Mouse (Mus musculus) left cerebral cortex, postnatal 25 days (tissue): ENCODE measurements around the gene Rars. TPM values are rescaled to one million over a fixed set of nuclear protein-coding genes. Genes with fewer than 3 reads are reported as not detected.
A peak's percentile ranks its signal among the peaks of the same experiment; 100 is the strongest.

Experiments used
- DNase-seq, 2 experiments: peaks; one replicate each; pipeline ENCODE4 v3.0.0; 2022; ENCODE audit warnings: low spot score in 2 of 2, mixed read lengths in 1 of 2
- intact Hi-C: fragments of 180-260 bp; cut with DNase I; formaldehyde crosslinking; loops from one replicate; pipeline ENCODE4 v1.15.1; 2025
- microRNA-seq, 2 experiments: library from miRNA; unstranded; fragments of <30 nt; microRNA quantifications; one replicate each; pipeline ENCODE4 v1.2.0; 2022
- total RNA-seq, 2 experiments: library from RNA; stranded (reverse); gene quantifications; 2 replicates each; pipeline ENCODE4 v1.2.3; 2021

Gene Rars
- total RNA-seq, 2 experiments from 2014 or later = 44.3 to 45.0 TPM

GRCm38 (mm10) chr11:35776452-35776851 is 57.9 kb downstream of the Rars start:
- intact Hi-C loops = no loop called here

GRCm38 (mm10) chr11:35775606-35776005 is 58.7 kb downstream of the Rars start:
- DNase-seq = no peak
- intact Hi-C loops = no loop called here

More at GRCm38 (mm10) chr11:35776452-35776851, 57.9 kb downstream of the Rars start:
- DNase-seq = no peak

- DNase-seq = no peak
- intact Hi-C loops = loop anchor here (5.0 kb wide), 1 partner anchor 61 kb away; the partner anchor contains the start of gene Rars
Measured at GRCm38 (mm10) chr11:35770741-35771504, 63.4 kb downstream of the Rars start.

- intact Hi-C loops = loop anchor here (5.0 kb wide), 1 partner anchor 62 kb away; the partner anchor contains the start of gene Rars
- DNase-seq = peak in 1 of 2 experiments; percentile 67
Measured at GRCm38 (mm10) chr11:35769746-35770437, 64.4 kb downstream of the Rars start.

GRCm38 (mm10) chr11:35769188-35769745 is 65.0 kb downstream of the Rars start, which contains the start of gene Pank3:
Pank3 (plus strand) TSS chr11:35769484.
- DNase-seq = peak; percentile 96 to 100
- intact Hi-C loops = no loop called here

GRCm38 (mm10) chr11:35766845-35767244 is 67.5 kb downstream of the Rars start:
- intact Hi-C loops = no loop called here

GRCm38 (mm10) chr11:35760627-35761003 is 73.7 kb downstream of the Rars start:
- DNase-seq = no peak
- intact Hi-C loops = no loop called here

More at GRCm38 (mm10) chr11:35766845-35767244, 67.5 kb downstream of the Rars start:
- DNase-seq = no peak

- DNase-seq = no peak
- intact Hi-C loops = no loop called here
Measured at GRCm38 (mm10) chr11:35760001-35760626, 74.2 kb downstream of the Rars start.

Small RNAs within 50 kb of the gene (microRNA-seq; reads per million reads assigned to microRNA genes)
- 5.4 to 6.2 reads per million in 2 experiments for gene Mir103-1

Other genes starting within 250 kb of the Rars start
- 10 to 100 TPM; 40.9 to 43.0 TPM for gene Pank3, start 65.0 kb downstream of the Rars start, total RNA-seq
- gene Fbll1, start 35.6 kb downstream of the Rars start, total RNA-seq = 10 to 100 TPM; 42.0 to 45.3 TPM
- 100 to 1,000 TPM; 138 TPM for gene Wwc1, start 146.0 kb upstream of the Rars start, total RNA-seq